Mouse (Mus musculus): ENCODE measurements around the gene Bcl11b. TPM values are rescaled to one million over a fixed set of nuclear protein-coding genes. Genes with fewer than 3 reads are reported as not detected.

Gene Bcl11b
- polyA plus RNA-seq, 1 experiment = 27.2 TPM

DNA sequence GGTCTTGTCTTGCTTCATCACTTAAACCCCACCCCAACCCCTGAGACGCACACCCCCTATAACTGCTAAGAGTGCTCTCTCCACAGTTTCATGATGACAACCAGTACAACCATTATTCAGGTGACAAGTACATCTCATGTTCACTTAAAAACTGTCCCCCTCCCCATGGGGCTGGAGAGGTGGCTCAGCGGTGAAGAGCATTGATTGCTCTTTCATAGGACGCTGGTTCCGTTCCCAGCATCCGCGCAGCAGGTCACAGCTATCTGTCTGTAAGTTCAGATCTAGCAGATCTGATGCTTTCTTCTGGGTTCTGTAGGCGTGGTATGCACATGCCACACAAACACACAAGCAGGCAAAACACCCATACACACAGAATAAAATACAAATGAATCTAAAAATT, 81.2 kb downstream of the Bcl11b start:
- H3K4me3 ChIP-seq (ENCODE audit: insufficient read depth, low read length) = no peak overlapping the region
- peaks cover 6% of the 10 kb centered on the region for H3K4me1 ChIP-seq (ENCODE audit: control insufficient read depth, insufficient read depth, low read length)
- no peak overlapping the region for H3K27ac ChIP-seq (ENCODE audit: insufficient read depth, low read length)
- no peak for TF ChIP-seq POLR2A (IDR thresholded peaks at IDR 0.05; ENCODE audit: extremely low read depth, insufficient read depth, low read length)
- no peak for TF ChIP-seq CTCF (IDR thresholded peaks at IDR 0.05; ENCODE audit: extremely low read depth, insufficient read depth, low read length)

DNA sequence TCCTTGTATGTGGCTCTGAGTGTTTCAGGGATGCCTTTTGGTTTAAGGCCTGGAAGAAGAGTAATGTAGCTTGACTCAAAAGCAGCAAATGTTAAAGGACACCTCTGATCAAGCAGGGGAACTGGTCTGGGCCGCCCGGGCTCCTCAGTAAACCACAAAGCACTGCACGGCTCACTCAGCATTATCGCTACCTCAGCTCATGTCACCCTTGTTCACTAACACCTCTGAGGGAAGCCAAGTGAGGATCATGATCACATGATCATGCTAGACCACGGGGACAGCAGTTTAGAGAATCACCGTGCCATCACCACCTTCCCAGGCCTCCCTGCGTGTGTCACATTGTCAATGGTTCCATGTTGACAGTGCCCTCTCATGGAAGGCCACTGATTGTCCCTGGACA, 81.8 kb downstream of the Bcl11b start:
- TF ChIP-seq CTCF (IDR thresholded peaks at IDR 0.05; ENCODE audit: extremely low read depth, insufficient read depth, low read length) (no peak), POLR2A (IDR thresholded peaks at IDR 0.05; ENCODE audit: extremely low read depth, insufficient read depth, low read length) (no peak)
- no peak overlapping the region for H3K4me3 ChIP-seq (ENCODE audit: insufficient read depth, low read length)
- H3K4me1 ChIP-seq (ENCODE audit: control insufficient read depth, insufficient read depth, low read length) = peaks cover 6% of the 10 kb centered on the region
- no peak overlapping the region for H3K27ac ChIP-seq (ENCODE audit: insufficient read depth, low read length)

DNA sequence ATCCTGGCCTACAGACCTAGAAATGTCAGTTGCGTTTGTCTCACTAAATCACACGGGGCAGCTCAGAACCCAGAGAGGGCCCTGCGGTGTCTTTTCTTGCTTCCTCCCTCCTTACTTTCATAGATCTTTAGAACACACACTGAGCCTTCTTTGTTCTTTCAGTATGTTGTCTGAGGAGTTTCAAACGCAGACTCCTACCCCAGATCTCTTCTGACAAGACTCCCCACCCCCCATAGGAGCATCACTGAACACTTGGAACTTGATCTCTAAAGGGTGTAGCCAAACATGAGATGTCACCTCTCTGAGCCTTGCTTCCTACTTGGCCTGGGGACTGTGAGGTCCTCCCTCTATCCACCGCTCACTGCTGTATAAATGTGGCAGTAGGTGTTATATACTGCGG, 82.2 kb downstream of the Bcl11b start:
- no peak overlapping the region for H3K4me3 ChIP-seq (ENCODE audit: insufficient read depth, low read length)
- TF ChIP-seq CTCF (IDR thresholded peaks at IDR 0.05; ENCODE audit: extremely low read depth, insufficient read depth, low read length) (no peak), POLR2A (IDR thresholded peaks at IDR 0.05; ENCODE audit: extremely low read depth, insufficient read depth, low read length) (no peak)
- H3K27ac ChIP-seq (ENCODE audit: insufficient read depth, low read length) = peak overlapping the region; percentile 6; the same call in 1 of the 2 replicates
- H3K4me1 ChIP-seq (ENCODE audit: control insufficient read depth, insufficient read depth, low read length) = peaks cover 6% of the 10 kb centered on the region

DNA sequence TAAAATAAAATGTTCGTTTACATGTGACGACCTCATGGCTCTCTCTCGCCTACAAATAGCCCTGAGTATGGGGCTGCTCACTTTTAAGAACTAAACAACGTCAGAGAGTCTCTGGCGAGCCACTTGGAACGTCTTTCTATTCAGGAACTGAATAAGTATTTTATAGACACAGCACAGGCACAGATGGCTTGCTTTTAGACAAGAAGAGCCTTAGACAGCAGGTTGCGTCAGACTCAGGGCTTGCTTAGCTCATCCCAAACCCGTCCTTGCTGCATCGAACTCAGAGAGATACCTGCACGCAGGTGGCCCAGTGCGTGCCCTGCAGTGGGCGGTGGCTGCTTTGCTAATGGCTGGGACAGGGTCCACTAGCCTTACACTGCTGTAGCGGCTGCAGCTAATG, 82.7 kb downstream of the Bcl11b start:
- Histone ChIP-seq H3K4me1 (ENCODE audit: control insufficient read depth, insufficient read depth, low read length) (peaks cover 6% of the 10 kb centered on the region), H3K27ac (ENCODE audit: insufficient read depth, low read length) (peak overlapping the region; percentile 6; the same call in 1 of the 2 replicates), H3K4me3 (ENCODE audit: insufficient read depth, low read length) (no peak overlapping the region)
- TF ChIP-seq CTCF (IDR thresholded peaks at IDR 0.05; ENCODE audit: extremely low read depth, insufficient read depth, low read length) = no peak
- no peak for TF ChIP-seq POLR2A (IDR thresholded peaks at IDR 0.05; ENCODE audit: extremely low read depth, insufficient read depth, low read length)

DNA sequence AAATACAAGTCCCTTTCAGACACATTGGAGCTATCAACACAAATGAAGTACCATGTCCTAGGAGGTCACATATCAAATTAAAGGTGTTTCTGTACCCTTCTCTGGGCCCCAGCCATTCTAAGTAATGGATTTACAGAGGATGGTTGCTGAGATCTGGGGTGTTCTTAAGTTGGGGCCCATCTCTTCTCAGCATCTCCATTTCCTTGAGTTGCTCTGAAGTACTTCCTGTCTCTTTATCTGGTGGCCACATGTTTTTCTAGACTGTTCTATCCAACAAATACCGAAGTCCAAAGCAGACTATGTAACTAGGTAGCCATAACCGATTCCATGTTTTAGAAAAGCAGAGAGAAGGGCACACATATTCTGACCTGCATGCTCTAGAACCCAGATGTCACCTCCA, 83.3 kb downstream of the Bcl11b start:
- H3K4me1 ChIP-seq (ENCODE audit: control insufficient read depth, insufficient read depth, low read length) = peaks cover 6% of the 10 kb centered on the region
- no peak for TF ChIP-seq CTCF (IDR thresholded peaks at IDR 0.05; ENCODE audit: extremely low read depth, insufficient read depth, low read length)
- no peak for TF ChIP-seq POLR2A (IDR thresholded peaks at IDR 0.05; ENCODE audit: extremely low read depth, insufficient read depth, low read length)
- H3K27ac ChIP-seq (ENCODE audit: insufficient read depth, low read length) = no peak overlapping the region
- H3K4me3 ChIP-seq (ENCODE audit: insufficient read depth, low read length) = no peak overlapping the region

DNA sequence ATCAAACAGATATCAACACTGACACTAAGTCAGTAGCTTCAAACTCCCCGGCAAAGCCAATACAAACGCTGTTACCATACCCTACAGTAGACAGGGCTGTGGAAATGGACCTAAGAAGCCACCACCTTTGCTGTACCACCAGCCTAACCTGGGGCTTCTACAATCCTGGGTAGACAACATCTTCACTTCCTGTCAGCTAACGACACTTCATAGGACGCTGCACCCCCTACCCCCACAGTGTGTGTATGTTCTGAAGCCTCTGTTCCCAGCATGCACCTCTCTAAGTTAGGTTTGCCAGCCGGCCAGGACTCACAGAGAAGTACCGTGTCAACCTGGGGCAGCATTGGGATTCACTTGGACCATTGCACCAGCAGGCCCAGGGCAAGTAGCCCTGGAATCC, 84.6 kb downstream of the Bcl11b start:
- no peak for TF ChIP-seq CTCF (IDR thresholded peaks at IDR 0.05; ENCODE audit: extremely low read depth, insufficient read depth, low read length)
- no peak for TF ChIP-seq POLR2A (IDR thresholded peaks at IDR 0.05; ENCODE audit: extremely low read depth, insufficient read depth, low read length)
- H3K27ac ChIP-seq (ENCODE audit: insufficient read depth, low read length) = no peak overlapping the region
- H3K4me1 ChIP-seq (ENCODE audit: control insufficient read depth, insufficient read depth, low read length) = peaks cover 6% of the 10 kb centered on the region
- H3K4me3 ChIP-seq (ENCODE audit: insufficient read depth, low read length) = no peak overlapping the region

DNA sequence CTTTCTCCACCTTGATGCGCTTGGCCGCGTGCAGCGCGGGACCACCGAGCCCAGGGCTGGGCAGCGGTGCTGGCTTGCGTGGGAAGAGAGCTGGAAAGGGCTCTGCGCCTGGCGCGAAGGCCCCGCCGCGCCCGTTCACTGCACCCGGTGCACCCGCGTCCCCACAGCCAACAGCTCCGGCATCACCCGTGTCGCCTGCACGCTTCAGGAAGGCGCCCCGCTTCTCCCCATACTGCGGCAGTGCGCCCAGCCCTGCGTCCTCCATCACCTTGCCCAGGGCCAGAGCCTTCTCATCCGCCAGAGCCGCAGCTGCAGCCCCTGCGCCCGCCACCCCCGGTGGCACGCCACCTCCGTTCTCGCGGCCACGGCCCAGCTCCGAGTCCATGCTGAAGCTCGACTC, 87.4 kb downstream of the Bcl11b start:
- Histone ChIP-seq H3K27ac (ENCODE audit: insufficient read depth, low read length) (no peak overlapping the region), H3K4me1 (ENCODE audit: control insufficient read depth, insufficient read depth, low read length) (peaks cover 2% of the 10 kb centered on the region; the same call in 1 of the 2 replicates), H3K4me3 (ENCODE audit: insufficient read depth, low read length) (no peak overlapping the region)
- TF ChIP-seq POLR2A (IDR thresholded peaks at IDR 0.05; ENCODE audit: extremely low read depth, insufficient read depth, low read length) = no peak
- no peak for TF ChIP-seq CTCF (IDR thresholded peaks at IDR 0.05; ENCODE audit: extremely low read depth, insufficient read depth, low read length)

DNA sequence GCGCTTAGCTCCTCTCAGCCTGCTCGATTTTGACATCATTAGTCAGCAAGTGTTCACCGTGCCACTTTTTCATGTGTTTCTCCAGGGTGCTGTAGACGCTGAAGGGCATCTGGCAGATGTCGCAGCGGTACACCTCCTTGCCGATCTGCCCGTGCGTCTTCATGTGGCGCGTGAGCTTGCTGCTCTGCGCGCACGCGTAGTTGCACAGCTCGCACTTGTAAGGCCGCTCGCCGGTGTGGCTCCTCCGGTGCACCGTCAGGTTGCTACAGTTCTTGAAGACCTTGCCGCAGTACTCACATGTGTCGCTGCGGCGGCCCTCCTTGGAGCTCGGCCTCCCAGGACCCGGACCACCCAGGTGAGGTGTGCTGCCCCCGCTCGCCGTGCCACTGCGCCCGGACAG, 88.0 kb downstream of the Bcl11b start:
- TF ChIP-seq CTCF (IDR thresholded peaks at IDR 0.05; ENCODE audit: extremely low read depth, insufficient read depth, low read length) = no peak
- TF ChIP-seq POLR2A (IDR thresholded peaks at IDR 0.05; ENCODE audit: extremely low read depth, insufficient read depth, low read length) = no peak
- Histone ChIP-seq H3K4me1 (ENCODE audit: control insufficient read depth, insufficient read depth, low read length) (no peaks in the 10 kb centered on the region), H3K27ac (ENCODE audit: insufficient read depth, low read length) (no peak overlapping the region), H3K4me3 (ENCODE audit: insufficient read depth, low read length) (no peak overlapping the region)

DNA sequence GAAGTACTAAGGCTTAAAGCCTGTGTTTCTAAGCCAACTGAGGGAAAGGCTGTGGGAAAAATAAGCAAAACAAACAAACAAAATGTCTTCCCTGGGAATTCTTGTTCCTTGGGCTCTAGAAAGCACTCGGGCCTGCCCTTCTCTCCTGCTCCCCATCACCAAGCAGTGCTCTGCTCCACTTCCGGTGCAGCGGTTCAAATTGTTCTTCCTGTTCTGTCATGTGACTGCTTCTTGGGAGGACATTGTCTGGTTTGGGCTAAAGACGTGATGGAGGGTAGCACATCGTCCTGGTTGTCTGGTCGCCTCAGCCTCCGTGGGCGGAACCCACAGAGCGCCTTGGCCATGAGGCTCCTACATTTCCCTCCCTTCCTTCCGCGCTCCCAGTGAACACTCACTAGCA, 94.6 kb downstream of the Bcl11b start:
- no peak for TF ChIP-seq CTCF (IDR thresholded peaks at IDR 0.05; ENCODE audit: extremely low read depth, insufficient read depth, low read length)
- TF ChIP-seq POLR2A (IDR thresholded peaks at IDR 0.05; ENCODE audit: extremely low read depth, insufficient read depth, low read length) = no peak
- Histone ChIP-seq H3K4me1 (ENCODE audit: control insufficient read depth, insufficient read depth, low read length) (no peaks in the 10 kb centered on the region), H3K27ac (ENCODE audit: insufficient read depth, low read length) (no peak overlapping the region), H3K4me3 (ENCODE audit: insufficient read depth, low read length) (no peak overlapping the region)

DNA sequence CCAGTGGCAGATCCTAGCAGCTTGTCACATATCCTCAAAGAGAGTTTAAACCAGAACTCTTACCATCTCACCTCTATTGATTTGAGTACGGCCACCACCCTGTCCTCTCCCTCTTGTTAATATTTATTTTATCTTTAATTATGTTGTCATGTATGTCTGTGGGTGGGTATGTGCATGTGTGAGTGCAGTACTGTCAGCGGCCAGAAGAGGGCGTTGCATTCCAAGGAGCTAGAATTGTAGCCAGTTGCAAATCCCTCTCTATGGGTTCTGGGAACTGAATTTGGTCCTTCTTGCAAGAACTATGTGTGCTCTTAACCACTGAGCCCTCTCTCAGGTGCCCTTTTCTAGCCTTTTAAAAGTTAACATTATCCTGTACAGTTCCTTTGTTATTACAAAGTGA, 98.1 kb downstream of the Bcl11b start:
- TF ChIP-seq POLR2A (IDR thresholded peaks at IDR 0.05; ENCODE audit: extremely low read depth, insufficient read depth, low read length) (no peak), CTCF (IDR thresholded peaks at IDR 0.05; ENCODE audit: extremely low read depth, insufficient read depth, low read length) (no peak)
- Histone ChIP-seq H3K4me3 (ENCODE audit: insufficient read depth, low read length) (no peak overlapping the region), H3K4me1 (ENCODE audit: control insufficient read depth, insufficient read depth, low read length) (no peaks in the 10 kb centered on the region), H3K27ac (ENCODE audit: insufficient read depth, low read length) (no peak overlapping the region)
